Comparison of ENCODE assay signal across 9 mouse cellular contexts in the genomic region with DNA sequence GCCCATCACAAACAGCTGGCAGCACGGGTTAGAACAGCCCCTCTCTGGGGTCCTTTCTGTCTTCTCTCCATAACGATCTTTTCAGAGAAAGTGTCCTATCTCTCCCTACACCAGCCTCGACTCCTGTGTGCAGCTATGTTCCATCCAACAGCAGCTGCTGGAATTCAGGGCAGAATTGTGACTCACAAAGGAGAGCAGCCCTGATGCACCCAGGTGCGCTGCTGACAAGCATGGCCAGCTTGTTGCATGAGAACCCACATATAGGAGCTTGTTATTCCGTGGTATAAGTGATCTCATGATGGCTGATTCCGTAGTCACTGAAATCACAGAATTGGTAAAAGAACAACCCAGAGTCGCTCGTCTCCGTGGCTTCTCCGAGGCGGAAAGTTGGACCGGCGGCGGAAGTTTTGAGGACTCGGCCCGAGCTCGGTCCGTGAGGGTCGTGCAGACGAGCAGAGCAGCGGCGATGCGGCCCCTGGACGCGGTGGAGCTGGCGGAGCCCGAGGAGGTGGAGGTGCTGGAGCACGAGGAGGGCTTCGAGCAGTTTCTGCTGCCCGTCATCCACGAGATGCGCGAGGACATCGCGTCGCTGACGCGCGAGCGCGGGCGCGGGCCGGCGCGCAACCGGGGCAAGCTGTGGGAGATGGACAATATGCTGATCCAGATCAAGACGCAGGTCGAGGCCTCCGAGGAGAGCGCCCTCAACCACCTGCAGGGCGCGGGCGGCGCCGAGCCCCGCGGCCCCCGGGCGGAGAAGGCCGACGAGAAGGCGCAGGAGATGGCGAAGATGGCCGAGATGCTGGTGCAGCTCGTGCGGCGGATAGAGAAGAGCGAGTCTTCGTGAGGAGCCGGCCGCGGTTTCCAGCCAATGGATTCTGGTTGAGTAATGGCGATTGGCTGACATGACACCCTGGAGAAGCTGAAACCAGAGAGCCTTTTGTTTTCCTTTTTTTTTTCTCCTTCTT. TPM values are rescaled to one million over a fixed set of nuclear protein-coding genes. Genes with fewer than 3 reads are reported as not detected.
DNase-seq lines count a peak whose midpoint lies in the region; ATAC-seq and TF ChIP-seq lines count a peak whose summit lies in the region.
"Not testable (repeated sequence)": the region's sequence is repeated elsewhere in the genome, so short reads cannot be mapped to it uniquely, and the experiment has no call there.
"Had no signal": no experiment of that assay in that cellular context is flagged by ENCODE, and none has a peak within 500 bp of the region (broad histone marks: within the 10 kb centered on the region; RNA-seq: fewer than 3 reads in every experiment).

No protein-coding gene starts in this region.

- not testable (repeated sequence) for H3K4me1 ChIP-seq in ES-Bruce4 (ENCODE audit: control insufficient read depth, insufficient read depth, low read length); forebrain, embryonic 14.5 days (ENCODE audit: control insufficient read depth, insufficient read depth, low read length); kidney, embryonic 14.5 days (ENCODE audit: control insufficient read depth, insufficient read depth, low read length); liver, embryonic 11.5 days (replicated peaks; ENCODE audit: control insufficient read depth, insufficient read depth, low read length); midbrain, embryonic 14.5 days (ENCODE audit: control insufficient read depth, insufficient read depth, low read length)
- peaks cover 20% of the 10 kb centered on the region for H3K4me1 ChIP-seq in small intestine, adult 2 months (ENCODE audit: control insufficient read depth, insufficient read depth, insufficient read length, low read length)

- H3K27me3 ChIP-seq in ES-Bruce4 (ENCODE audit: control insufficient read depth, insufficient read depth, low read length, poor library complexity, severe bottlenecking); small intestine, adult 2 months (ENCODE audit: control insufficient read depth, insufficient read depth, low read length): not testable (repeated sequence)
- H3K27me3 ChIP-seq in forebrain, embryonic 14.5 days (replicated peaks; ENCODE audit: control insufficient read depth, insufficient read depth, low read length), result peaks cover 16% of the 10 kb centered on the region
- H3K27me3 ChIP-seq in kidney, embryonic 14.5 days (ENCODE audit: control insufficient read depth, insufficient read depth, low read length), result peaks cover 19% of the 10 kb centered on the region
- peaks cover 42% of the 10 kb centered on the region for H3K27me3 ChIP-seq in liver, embryonic 11.5 days (replicated peaks; ENCODE audit: control insufficient read depth, insufficient read depth, low read length)
- H3K27me3 ChIP-seq in midbrain, embryonic 14.5 days (ENCODE audit: control insufficient read depth, insufficient read depth, low read length), result peaks cover 29% of the 10 kb centered on the region

- peak; percentile 24 to 67 for DNase-seq in cerebellum, postnatal 25 days
- not testable (repeated sequence) for DNase-seq in forebrain, embryonic 14.5 days (ENCODE audit: low spot score); liver, embryonic 11.5 days (ENCODE audit: low spot score)
- peak; percentile 20 to 21 for DNase-seq in heart, postnatal 14 days
- DNase-seq in midbrain, embryonic 14.5 days, result peak; percentile 45

- TF ChIP-seq EP300 in ES-Bruce4 (IDR thresholded peaks at IDR 0.05; ENCODE audit: insufficient read depth, low read depth, low read length), result not testable (repeated sequence)

- peak overlapping the region; percentile 49 for H3K4me2 ChIP-seq in forebrain, embryonic 14.5 days (ENCODE audit: low read length)
- peak overlapping the region; percentile 57 for H3K4me2 ChIP-seq in kidney, embryonic 14.5 days (replicated peaks; ENCODE audit: low read depth, low read length)
- peak overlapping the region; percentile 56 for H3K4me2 ChIP-seq in liver, embryonic 11.5 days
- peak overlapping the region; percentile 55 for H3K4me2 ChIP-seq in midbrain, embryonic 14.5 days (ENCODE audit: low read length)

- H3K27ac ChIP-seq in ES-Bruce4 (ENCODE audit: insufficient read depth, low read length); forebrain, embryonic 14.5 days (ENCODE audit: low read depth, low read length); kidney, embryonic 14.5 days (ENCODE audit: low read depth, low read length); liver, embryonic 11.5 days (ENCODE audit: low read depth, low read length); midbrain, embryonic 14.5 days (replicated peaks; ENCODE audit: low read depth, low read length); small intestine, adult 2 months (ENCODE audit: insufficient read depth, low read depth, low read length): not testable (repeated sequence)

- H3K9ac ChIP-seq in ES-Bruce4 (ENCODE audit: low read depth, poor library complexity, severe bottlenecking); forebrain, embryonic 14.5 days (ENCODE audit: low read length); liver, embryonic 11.5 days (ENCODE audit: low read depth, low read length); midbrain, embryonic 14.5 days (replicated peaks; ENCODE audit: low read length): not testable (repeated sequence)
- H3K9ac ChIP-seq in kidney, embryonic 14.5 days (ENCODE audit: low read depth, low read length), result 0 out of 2 replicates have a peak overlapping the region, but pooled peaks have one; percentile 28

- not testable (repeated sequence) for H3K9me3 ChIP-seq in ES-Bruce4 (replicated peaks; ENCODE audit: control insufficient read depth, insufficient read depth, low read length, poor library complexity, severe bottlenecking); forebrain, embryonic 14.5 days (replicated peaks; ENCODE audit: control insufficient read depth, low read length); kidney, embryonic 14.5 days (ENCODE audit: control insufficient read depth, low read length); liver, embryonic 11.5 days (ENCODE audit: control insufficient read depth, low read length); midbrain, embryonic 14.5 days (ENCODE audit: control insufficient read depth, low read length)

- intact Hi-C loops in heart, postnatal 14 days (cut with DNase I), result loop anchor here (2.0 to 10.0 kb wide), 2 partner anchors 73 to 195 kb away; no protein-coding TSS in a partner anchor

- peak overlapping the region; percentile 25 for H3K4me3 ChIP-seq in ES-Bruce4 (ENCODE audit: low read depth, low read length)
- H3K4me3 ChIP-seq in forebrain, embryonic 14.5 days (ENCODE audit: low read depth, low read length), result peak overlapping the region; percentile 24
- peak overlapping the region; percentile 34 for H3K4me3 ChIP-seq in kidney, embryonic 14.5 days (ENCODE audit: low read length)
- peak overlapping the region; percentile 21 for H3K4me3 ChIP-seq in liver, embryonic 11.5 days (ENCODE audit: low read depth, low read length)
- H3K4me3 ChIP-seq in midbrain, embryonic 14.5 days (replicated peaks; ENCODE audit: low read depth, low read length), result peak overlapping the region; percentile 32
- H3K4me3 ChIP-seq in small intestine, adult 2 months (ENCODE audit: low read depth, low read length), result peak overlapping the region; percentile 27; the same call in 1 of the 2 replicates

- H3K36me3 ChIP-seq in ES-Bruce4 (ENCODE audit: control insufficient read depth, insufficient read depth, low read length, poor library complexity, severe bottlenecking); forebrain, embryonic 14.5 days (ENCODE audit: control insufficient read depth, insufficient read depth, low read length); kidney, embryonic 14.5 days (ENCODE audit: control insufficient read depth, insufficient read depth, low read length); liver, embryonic 11.5 days (ENCODE audit: control insufficient read depth, insufficient read depth, low read length); midbrain, embryonic 14.5 days (ENCODE audit: control insufficient read depth, insufficient read depth, low read length); small intestine, adult 2 months (ENCODE audit: control insufficient read depth, insufficient read depth, low read length): not testable (repeated sequence)

- ATAC-seq in forebrain, embryonic 14.5 days, result peak; percentile 57; the same call in 1 of the 2 replicates
- peak; percentile 22; the same call in 1 of the 2 replicates for ATAC-seq in kidney, embryonic 14.5 days (ENCODE audit: low FRiP score, low TSS enrichment)
- ATAC-seq in liver, embryonic 11.5 days (replicated peaks; ENCODE audit: low FRiP score); midbrain, embryonic 14.5 days (ENCODE audit: low FRiP score, low TSS enrichment): not testable (repeated sequence)

- TF ChIP-seq CTCF in ES-Bruce4 (IDR thresholded peaks at IDR 0.05; ENCODE audit: low read depth, low read length); small intestine, adult 2 months (IDR thresholded peaks at IDR 0.05; ENCODE audit: extremely low read depth, insufficient read length, insufficient replicate concordance, low read depth, low read length): not testable (repeated sequence)

- TF ChIP-seq POLR2A in ES-Bruce4 (IDR thresholded peaks at IDR 0.05; ENCODE audit: insufficient read depth, low read length); small intestine, adult 2 months (IDR thresholded peaks at IDR 0.05; ENCODE audit: low read depth, low read length): not testable (repeated sequence)

- 3% methylated on average over 74 of the region's 74 CpGs for WGBS in forebrain, embryonic 14.5 days
- 3% methylated on average over 74 of the region's 74 CpGs for WGBS in kidney, embryonic 14.5 days
- 3% methylated on average over 74 of the region's 74 CpGs for WGBS in liver, embryonic 11.5 days
- 3% methylated on average over 74 of the region's 74 CpGs for WGBS in midbrain, embryonic 14.5 days
- WGBS in small intestine, adult 2 months, result 5% methylated on average over 74 of the region's 74 CpGs

RNA-seq across cellular contexts. Expression of a gene that starts 9.8 kb away (rescaled TPM):
- 4.1 and 4.7 TPM in 2 replicates for polyA plus RNA-seq in ES-Bruce4 (2011; ENCODE audit: insufficient read depth, insufficient read length, low read depth, missing spikeins)
- polyA plus RNA-seq in forebrain, embryonic 14.5 days (2014; fragmentation: Nextera tagmentation; extraction: Ambion mirVana), result 0.47 and 0.69 TPM in 2 replicates
- under 1 TPM in 1 of 2 experiments, not detected in 1; 0.44 TPM for total RNA-seq in heart, postnatal 14 days (2021)
- 2.4 and 2.8 TPM in 2 replicates for polyA plus RNA-seq in kidney, embryonic 14.5 days (2014; fragmentation: Nextera tagmentation; extraction: Ambion mirVana)
- polyA plus RNA-seq in liver, embryonic 11.5 days (2014; fragmentation: Nextera tagmentation; extraction: Ambion mirVana), result 1.0 and 1.6 TPM in 2 replicates
- polyA plus RNA-seq in midbrain, embryonic 14.5 days (2014; fragmentation: Nextera tagmentation; extraction: Ambion mirVana), result 0.26 and 0.50 TPM in 2 replicates
- 2.1 and 2.5 TPM in 2 replicates for polyA plus RNA-seq in small intestine, adult 2 months (2012; rRNA removed)

RNA-seq across cellular contexts. Expression of a gene that starts 25.0 kb away (rescaled TPM):
- polyA plus RNA-seq in ES-Bruce4 (2011; ENCODE audit: insufficient read depth, insufficient read length, low read depth, missing spikeins), result 0.91 and 1.1 TPM in 2 replicates
- polyA plus RNA-seq in forebrain, embryonic 14.5 days (2014; fragmentation: Nextera tagmentation; extraction: Ambion mirVana), result 0.37 TPM in 1 of 2 replicates, not detected in the other
- total RNA-seq in heart, postnatal 14 days (2021), result under 1 TPM; 0.26 to 0.46 TPM
- 0.46 and 0.57 TPM in 2 replicates for polyA plus RNA-seq in kidney, embryonic 14.5 days (2014; fragmentation: Nextera tagmentation; extraction: Ambion mirVana)
- 0.43 and 0.60 TPM in 2 replicates for polyA plus RNA-seq in liver, embryonic 11.5 days (2014; fragmentation: Nextera tagmentation; extraction: Ambion mirVana)
- 0.30 and 0.69 TPM in 2 replicates for polyA plus RNA-seq in midbrain, embryonic 14.5 days (2014; fragmentation: Nextera tagmentation; extraction: Ambion mirVana)
- polyA plus RNA-seq in small intestine, adult 2 months (2012; rRNA removed), result 0.56 and 0.86 TPM in 2 replicates

RNA-seq across cellular contexts. Expression of a gene that starts 26.2 kb away (rescaled TPM):
- polyA plus RNA-seq in ES-Bruce4 (2011; ENCODE audit: insufficient read depth, insufficient read length, low read depth, missing spikeins), result 37.6 and 39.2 TPM in 2 replicates
- 0.18 TPM in 1 of 2 replicates, not detected in the other for polyA plus RNA-seq in forebrain, embryonic 14.5 days (2014; fragmentation: Nextera tagmentation; extraction: Ambion mirVana)
- total RNA-seq in heart, postnatal 14 days (2021), result 1 to 10 TPM; 1.8 to 2.1 TPM
- polyA plus RNA-seq in kidney, embryonic 14.5 days (2014; fragmentation: Nextera tagmentation; extraction: Ambion mirVana), result 1.6 and 2.1 TPM in 2 replicates
- 0.22 and 0.23 TPM in 2 replicates for polyA plus RNA-seq in liver, embryonic 11.5 days (2014; fragmentation: Nextera tagmentation; extraction: Ambion mirVana)
- polyA plus RNA-seq in midbrain, embryonic 14.5 days (2014; fragmentation: Nextera tagmentation; extraction: Ambion mirVana), result 0.05 and 0.15 TPM in 2 replicates
- polyA plus RNA-seq in small intestine, adult 2 months (2012; rRNA removed), result 21.8 and 27.3 TPM in 2 replicates

RNA-seq across cellular contexts. Expression of a gene that starts 27.0 kb away (rescaled TPM):
- 0.75 and 1.3 TPM in 2 replicates for polyA plus RNA-seq in ES-Bruce4 (2011; ENCODE audit: insufficient read depth, insufficient read length, low read depth, missing spikeins)
- polyA plus RNA-seq in forebrain, embryonic 14.5 days (2014; fragmentation: Nextera tagmentation; extraction: Ambion mirVana), result 0.61 and 0.69 TPM in 2 replicates
- total RNA-seq in heart, postnatal 14 days (2021), result not detected
- polyA plus RNA-seq in kidney, embryonic 14.5 days (2014; fragmentation: Nextera tagmentation; extraction: Ambion mirVana), result 0.39 TPM in 1 of 2 replicates, not detected in the other
- polyA plus RNA-seq in liver, embryonic 11.5 days (2014; fragmentation: Nextera tagmentation; extraction: Ambion mirVana), result 0.52 and 0.96 TPM in 2 replicates
- polyA plus RNA-seq in midbrain, embryonic 14.5 days (2014; fragmentation: Nextera tagmentation; extraction: Ambion mirVana), result 0.72 and 0.76 TPM in 2 replicates
- 0.08 TPM in 1 of 2 replicates, not detected in the other for polyA plus RNA-seq in small intestine, adult 2 months (2012; rRNA removed)
- polyA plus RNA-seq: C2C12 had no signal

RNA-seq across cellular contexts. Expression of a gene that starts 41.5 kb away (rescaled TPM):
- 71.3 and 83.6 TPM in 2 replicates for polyA plus RNA-seq in ES-Bruce4 (2011; ENCODE audit: insufficient read depth, insufficient read length, low read depth, missing spikeins)
- polyA plus RNA-seq in forebrain, embryonic 14.5 days (2014; fragmentation: Nextera tagmentation; extraction: Ambion mirVana), result 73.8 and 94.0 TPM in 2 replicates
- 10 to 100 TPM; 25.1 to 26.2 TPM for total RNA-seq in heart, postnatal 14 days (2021)
- 91.2 and 98.2 TPM in 2 replicates for polyA plus RNA-seq in kidney, embryonic 14.5 days (2014; fragmentation: Nextera tagmentation; extraction: Ambion mirVana)
- 105 and 114 TPM in 2 replicates for polyA plus RNA-seq in liver, embryonic 11.5 days (2014; fragmentation: Nextera tagmentation; extraction: Ambion mirVana)
- 79.6 and 83.3 TPM in 2 replicates for polyA plus RNA-seq in midbrain, embryonic 14.5 days (2014; fragmentation: Nextera tagmentation; extraction: Ambion mirVana)
- 11.3 and 13.5 TPM in 2 replicates for polyA plus RNA-seq in small intestine, adult 2 months (2012; rRNA removed)
